Mouse (Mus musculus): Measurements from ENCODE around the gene Hdac9. TPM values are rescaled to one million over a fixed set of nuclear protein-coding genes. Genes with fewer than 3 reads are reported as not detected.

Gene Hdac9
- polyA plus RNA-seq, 1 experiment from 2014 or later = 5.3 TPM

DNA sequence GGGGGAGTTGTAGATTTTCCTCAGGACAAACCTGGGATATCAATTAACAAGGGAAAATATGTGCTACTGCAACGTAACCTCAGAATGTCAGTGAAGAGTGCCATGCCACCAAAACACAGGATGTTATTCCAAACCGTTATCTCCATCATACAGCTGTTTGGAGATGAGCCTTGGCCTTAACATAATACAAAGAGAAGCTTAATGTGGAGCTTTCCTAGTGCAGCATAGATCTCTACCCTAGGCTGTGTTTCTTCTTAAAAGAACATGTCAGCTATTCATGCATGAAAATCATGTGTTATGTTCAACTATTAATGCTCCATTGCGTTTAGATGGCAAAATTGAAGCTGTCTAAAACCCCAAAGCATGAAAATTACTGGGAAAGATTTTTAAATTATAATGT, 522.6 kb downstream of the Hdac9 start:
- Histone ChIP-seq H3K27me3 (ENCODE audit: control insufficient read depth, insufficient read depth, low read length) (no peaks in the 10 kb centered on the region), H3K4me1 (ENCODE audit: control insufficient read depth, insufficient read depth, low read length) (no peaks in the 10 kb centered on the region), H3K9me3 (ENCODE audit: control insufficient read depth, low read length) (no peaks in the 10 kb centered on the region), H3K27ac (ENCODE audit: low read depth, low read length) (no peak overlapping the region), H3K4me2 (replicated peaks; ENCODE audit: low read depth, low read length) (no peak overlapping the region), H3K4me3 (ENCODE audit: low read length) (no peak overlapping the region), H3K36me3 (ENCODE audit: control insufficient read depth, insufficient read depth, low read length) (no peaks in the 10 kb centered on the region), H3K9ac (ENCODE audit: low read depth, low read length) (no peak overlapping the region)
- 39% methylated on average over 3 of the region's 3 CpGs for WGBS
- ATAC-seq (ENCODE audit: low FRiP score, low TSS enrichment) = no peak

- Histone ChIP-seq H3K4me3 (ENCODE audit: low read length) (no peak overlapping the region), H3K9ac (ENCODE audit: low read depth, low read length) (no peak overlapping the region), H3K9me3 (ENCODE audit: control insufficient read depth, low read length) (no peaks in the 10 kb centered on the region), H3K27me3 (ENCODE audit: control insufficient read depth, insufficient read depth, low read length) (no peaks in the 10 kb centered on the region), H3K27ac (ENCODE audit: low read depth, low read length) (no peak overlapping the region), H3K36me3 (ENCODE audit: control insufficient read depth, insufficient read depth, low read length) (no peaks in the 10 kb centered on the region), H3K4me2 (replicated peaks; ENCODE audit: low read depth, low read length) (no peak overlapping the region), H3K4me1 (ENCODE audit: control insufficient read depth, insufficient read depth, low read length) (no peaks in the 10 kb centered on the region)
- ATAC-seq (ENCODE audit: low FRiP score, low TSS enrichment) = no peak
- WGBS = 77% methylated on average over 1 of the region's 1 CpGs
Observed at GRCm38 (mm10) chr12:34379681-34380080, 537.2 kb downstream of the Hdac9 start.

GRCm38 (mm10) chr12:34378637-34379036, 538.3 kb downstream of the Hdac9 start:
- Histone ChIP-seq H3K4me1 (ENCODE audit: control insufficient read depth, insufficient read depth, low read length) (no peaks in the 10 kb centered on the region), H3K4me2 (replicated peaks; ENCODE audit: low read depth, low read length) (no peak overlapping the region), H3K36me3 (ENCODE audit: control insufficient read depth, insufficient read depth, low read length) (no peaks in the 10 kb centered on the region), H3K9ac (ENCODE audit: low read depth, low read length) (no peak overlapping the region), H3K27ac (ENCODE audit: low read depth, low read length) (no peak overlapping the region), H3K27me3 (ENCODE audit: control insufficient read depth, insufficient read depth, low read length) (no peaks in the 10 kb centered on the region), H3K4me3 (ENCODE audit: low read length) (no peak overlapping the region), H3K9me3 (ENCODE audit: control insufficient read depth, low read length) (no peaks in the 10 kb centered on the region)
- WGBS = 88% methylated on average over 4 of the region's 4 CpGs
- no peak for ATAC-seq (ENCODE audit: low FRiP score, low TSS enrichment)

- no peaks in the 10 kb centered on the region; the same call in 1 of the 2 replicates for H3K4me1 ChIP-seq (ENCODE audit: control insufficient read depth, insufficient read depth, low read length)
- H3K27ac ChIP-seq (ENCODE audit: low read depth, low read length) = no peak overlapping the region
- no peaks in the 10 kb centered on the region for H3K9me3 ChIP-seq (ENCODE audit: control insufficient read depth, low read length)
- no peak overlapping the region for H3K4me3 ChIP-seq (ENCODE audit: low read length)
- 5% methylated on average over 6 of the region's 6 CpGs for WGBS
- peak; percentile 66; the same call in 1 of the 2 replicates for ATAC-seq (ENCODE audit: low FRiP score, low TSS enrichment)
- no peaks in the 10 kb centered on the region for H3K27me3 ChIP-seq (ENCODE audit: control insufficient read depth, insufficient read depth, low read length)
- H3K4me2 ChIP-seq (replicated peaks; ENCODE audit: low read depth, low read length) = no peak overlapping the region
- H3K36me3 ChIP-seq (ENCODE audit: control insufficient read depth, insufficient read depth, low read length) = no peaks in the 10 kb centered on the region
- H3K9ac ChIP-seq (ENCODE audit: low read depth, low read length) = no peak overlapping the region
Observed at GRCm38 (mm10) chr12:34351906-34352305, 565.0 kb downstream of the Hdac9 start.

DNA sequence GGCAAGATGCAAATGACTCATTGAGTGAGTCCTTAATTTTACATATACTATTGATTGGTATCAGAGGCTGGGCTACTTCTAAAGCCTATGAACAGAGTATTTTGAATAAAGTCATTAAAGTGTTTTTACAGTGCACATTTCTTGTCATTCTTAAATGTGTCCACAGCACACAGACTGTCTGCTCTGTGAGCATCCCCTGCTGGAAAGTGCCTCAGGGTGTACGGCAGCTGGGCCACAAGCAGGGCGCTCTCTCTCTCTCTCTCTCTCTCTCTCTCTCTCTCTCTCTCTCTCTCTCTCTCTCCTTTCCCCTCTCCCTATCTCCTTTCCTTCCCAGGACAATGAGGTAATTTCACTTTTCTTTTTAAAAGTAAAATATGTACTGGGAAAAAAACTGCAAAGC, 569.4 kb downstream of the Hdac9 start:
- no peaks in the 10 kb centered on the region for H3K36me3 ChIP-seq (ENCODE audit: control insufficient read depth, insufficient read depth, low read length)
- 78% methylated on average over 2 of the region's 2 CpGs for WGBS
- H3K4me1 ChIP-seq (ENCODE audit: control insufficient read depth, insufficient read depth, low read length) = no peaks in the 10 kb centered on the region; the same call in 1 of the 2 replicates
- H3K9ac ChIP-seq (ENCODE audit: low read depth, low read length) = no peak overlapping the region
- no peak for ATAC-seq (ENCODE audit: low FRiP score, low TSS enrichment)
- H3K27ac ChIP-seq (ENCODE audit: low read depth, low read length) = no peak overlapping the region
- H3K9me3 ChIP-seq (ENCODE audit: control insufficient read depth, low read length) = no peaks in the 10 kb centered on the region
- H3K4me3 ChIP-seq (ENCODE audit: low read length) = no peak overlapping the region
- H3K27me3 ChIP-seq (ENCODE audit: control insufficient read depth, insufficient read depth, low read length) = no peaks in the 10 kb centered on the region
- H3K4me2 ChIP-seq (replicated peaks; ENCODE audit: low read depth, low read length) = no peak overlapping the region

DNA sequence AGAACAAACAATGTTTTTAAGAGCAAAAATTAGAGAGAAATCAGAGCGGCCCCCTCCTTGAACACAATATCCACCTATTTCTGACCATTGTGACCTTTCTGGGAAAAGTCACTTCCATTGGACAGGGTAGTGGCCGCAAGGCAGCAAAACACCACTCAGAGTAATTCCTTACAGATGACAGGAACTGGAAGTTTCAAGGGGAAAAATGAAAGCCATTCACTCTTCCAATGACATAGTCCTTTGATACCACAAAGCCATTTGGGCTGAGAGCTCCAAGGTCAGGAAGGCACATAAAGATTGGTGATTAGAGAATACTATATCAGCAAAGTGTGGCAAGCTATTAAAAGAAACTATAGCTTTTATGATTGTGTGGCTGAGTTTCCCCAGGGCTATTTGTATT, 574.1 kb downstream of the Hdac9 start:
- no peak overlapping the region for H3K4me2 ChIP-seq (replicated peaks; ENCODE audit: low read depth, low read length)
- no peaks in the 10 kb centered on the region for H3K27me3 ChIP-seq (ENCODE audit: control insufficient read depth, insufficient read depth, low read length)
- WGBS = 54% methylated on average over 2 of the region's 2 CpGs
- H3K4me3 ChIP-seq (ENCODE audit: low read length) = no peak overlapping the region
- H3K9ac ChIP-seq (ENCODE audit: low read depth, low read length) = no peak overlapping the region
- no peaks in the 10 kb centered on the region for H3K9me3 ChIP-seq (ENCODE audit: control insufficient read depth, low read length)
- H3K36me3 ChIP-seq (ENCODE audit: control insufficient read depth, insufficient read depth, low read length) = no peaks in the 10 kb centered on the region
- H3K27ac ChIP-seq (ENCODE audit: low read depth, low read length) = no peak overlapping the region
- H3K4me1 ChIP-seq (ENCODE audit: control insufficient read depth, insufficient read depth, low read length) = no peaks in the 10 kb centered on the region
- ATAC-seq (ENCODE audit: low FRiP score, low TSS enrichment) = no peak

DNA sequence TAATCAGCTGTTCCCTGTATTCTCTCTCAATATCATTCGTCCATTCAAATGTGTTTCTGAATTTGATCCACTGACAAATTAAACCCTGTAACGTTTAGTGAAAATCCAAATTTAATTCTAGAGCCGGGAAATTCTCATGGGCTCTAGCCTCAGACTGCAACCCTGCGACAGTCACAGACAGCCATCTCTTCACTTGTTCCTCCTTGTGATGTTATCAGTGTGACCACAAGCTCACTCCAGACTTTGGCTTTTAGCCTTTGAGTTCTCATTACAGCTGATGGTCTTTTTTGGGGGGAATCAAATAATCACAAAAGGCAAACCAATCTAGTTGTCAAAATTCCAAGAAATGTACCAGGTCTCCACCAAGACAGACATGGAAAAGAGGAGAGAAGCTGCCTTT, 578.0 kb downstream of the Hdac9 start:
- ATAC-seq (ENCODE audit: low FRiP score, low TSS enrichment) = no peak
- Histone ChIP-seq H3K9me3 (ENCODE audit: control insufficient read depth, low read length) (no peaks in the 10 kb centered on the region), H3K27ac (ENCODE audit: low read depth, low read length) (no peak overlapping the region), H3K9ac (ENCODE audit: low read depth, low read length) (no peak overlapping the region), H3K27me3 (ENCODE audit: control insufficient read depth, insufficient read depth, low read length) (no peaks in the 10 kb centered on the region), H3K4me3 (ENCODE audit: low read length) (no peak overlapping the region), H3K36me3 (ENCODE audit: control insufficient read depth, insufficient read depth, low read length) (no peaks in the 10 kb centered on the region), H3K4me2 (replicated peaks; ENCODE audit: low read depth, low read length) (no peak overlapping the region), H3K4me1 (ENCODE audit: control insufficient read depth, insufficient read depth, low read length) (no peaks in the 10 kb centered on the region)
- WGBS = 87% methylated on average over 4 of the region's 4 CpGs

DNA sequence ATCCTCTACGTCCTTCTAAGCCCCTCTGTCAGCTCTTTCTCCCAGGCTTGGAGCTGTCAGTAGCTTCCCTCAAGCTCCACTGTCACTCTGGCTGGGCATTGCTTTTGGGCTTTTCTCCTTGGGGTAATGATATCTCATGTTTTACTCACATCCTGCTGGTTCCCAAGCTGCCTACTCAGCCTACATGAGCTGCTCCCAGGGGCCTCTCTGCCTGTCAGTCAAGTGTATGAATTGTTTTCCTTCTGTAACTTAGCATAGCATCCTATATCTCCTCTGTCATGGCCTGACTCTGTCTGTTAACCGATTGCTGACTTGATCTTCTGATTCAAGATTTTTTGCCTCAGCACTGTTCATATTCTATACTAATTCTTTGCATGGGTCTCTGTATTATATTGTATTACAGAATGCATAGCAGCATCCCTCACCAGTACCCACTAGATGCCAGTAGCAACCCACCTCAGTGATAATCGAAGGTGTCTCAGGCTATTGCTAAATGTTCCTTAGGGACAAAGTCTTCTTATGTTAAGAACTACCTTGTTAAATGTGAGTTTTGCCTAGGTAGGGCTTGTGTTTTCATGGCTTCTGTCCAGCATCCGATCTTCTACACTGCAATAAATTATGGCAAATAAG, 582.3 kb downstream of the Hdac9 start:
- Histone ChIP-seq H3K27me3 (ENCODE audit: control insufficient read depth, insufficient read depth, low read length) (no peaks in the 10 kb centered on the region), H3K4me1 (ENCODE audit: control insufficient read depth, insufficient read depth, low read length) (no peaks in the 10 kb centered on the region), H3K4me3 (ENCODE audit: low read length) (no peak overlapping the region), H3K9me3 (ENCODE audit: control insufficient read depth, low read length) (no peaks in the 10 kb centered on the region), H3K9ac (ENCODE audit: low read depth, low read length) (no peak overlapping the region), H3K27ac (ENCODE audit: low read depth, low read length) (no peak overlapping the region), H3K4me2 (replicated peaks; ENCODE audit: low read depth, low read length) (no peak overlapping the region), H3K36me3 (ENCODE audit: control insufficient read depth, insufficient read depth, low read length) (no peaks in the 10 kb centered on the region)
- 59% methylated on average over 4 of the region's 4 CpGs for WGBS
- ATAC-seq (ENCODE audit: low FRiP score, low TSS enrichment) = no peak

- Histone ChIP-seq H3K4me1 (ENCODE audit: control insufficient read depth, insufficient read depth, low read length) (no peaks in the 10 kb centered on the region), H3K27ac (ENCODE audit: low read depth, low read length) (no peak overlapping the region), H3K9me3 (ENCODE audit: control insufficient read depth, low read length) (no peaks in the 10 kb centered on the region), H3K4me2 (replicated peaks; ENCODE audit: low read depth, low read length) (no peak overlapping the region), H3K36me3 (ENCODE audit: control insufficient read depth, insufficient read depth, low read length) (no peaks in the 10 kb centered on the region), H3K27me3 (ENCODE audit: control insufficient read depth, insufficient read depth, low read length) (no peaks in the 10 kb centered on the region), H3K4me3 (ENCODE audit: low read length) (no peak overlapping the region), H3K9ac (ENCODE audit: low read depth, low read length) (no peak overlapping the region)
- no peak for ATAC-seq (ENCODE audit: low FRiP score, low TSS enrichment)
- 40% methylated on average over 4 of the region's 4 CpGs for WGBS
Observed at GRCm38 (mm10) chr12:34332884-34333283, 584.0 kb downstream of the Hdac9 start.
